Mouse (Mus musculus) thymus, adult 2 months (tissue): ENCODE data around the gene Trdn.

Source experiments
- CTCF ChIP-seq: fragments of 200-500 bp; IDR thresholded peaks from 2 replicates; pipeline ENCODE4 v1.5.1; 2012; ENCODE audit warnings: mild to moderate bottlenecking, control low read depth, low read length, moderate library complexity, borderline replicate concordance; ENCODE audit not compliant: control insufficient read depth, poor library complexity, insufficient read depth; ENCODE audit errors: extremely low read depth
- POLR2A ChIP-seq: fragments of 200-500 bp; IDR thresholded peaks from 2 replicates; pipeline ENCODE4 v1.6.1; 2012; ENCODE audit warnings: mild to moderate bottlenecking, low read length, control low read depth, moderate library complexity; ENCODE audit not compliant: control insufficient read depth, poor library complexity, insufficient read depth; ENCODE audit errors: extremely low read depth

DNA sequence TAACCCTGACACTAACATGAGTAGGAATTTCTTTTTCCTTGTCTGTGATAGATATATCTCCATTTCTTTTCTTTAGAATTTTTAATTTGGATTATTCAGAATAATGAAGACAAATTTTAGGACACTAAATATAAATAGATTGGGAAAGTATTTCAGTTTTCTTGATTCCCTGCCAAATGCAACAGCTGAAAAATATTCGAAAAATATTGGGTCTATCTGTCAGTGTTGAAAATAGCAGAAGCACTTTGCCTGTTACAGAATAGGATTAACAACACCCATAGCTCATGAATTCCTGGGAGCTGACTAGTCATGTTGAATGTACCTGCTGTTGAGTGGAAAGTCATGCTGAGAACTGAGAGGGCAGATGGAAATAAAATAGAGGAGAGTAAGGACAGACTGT, 64.6 kb downstream of the Trdn start:
- no peak for TF ChIP-seq CTCF
- TF ChIP-seq POLR2A, result no peak
